ENCODE assay signal across 9 mouse cellular contexts in the genomic region with DNA sequence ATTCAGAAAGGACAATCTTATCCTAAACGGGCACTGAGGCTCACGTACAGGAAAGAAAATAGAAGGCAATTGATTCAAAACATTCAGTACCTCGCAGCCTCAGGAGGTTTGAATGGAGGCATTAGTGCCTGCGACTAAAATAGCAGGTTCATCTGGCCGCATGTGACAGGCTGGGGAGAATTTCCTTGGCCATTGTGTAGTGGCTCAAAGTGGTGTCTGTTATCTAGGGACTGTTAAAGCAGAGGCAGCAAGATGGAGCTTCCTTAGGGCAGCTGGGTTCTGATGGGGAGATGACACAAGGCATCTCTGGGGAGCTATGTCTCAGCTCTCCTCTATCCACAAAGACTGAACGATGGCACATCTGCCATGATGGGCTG. TPM values are rescaled to one million over a fixed set of nuclear protein-coding genes. Genes with fewer than 3 reads are reported as not detected.
A peak's percentile ranks its signal among the peaks of the same experiment; 100 is the strongest.
DNase-seq lines count a peak whose midpoint lies in the region; ATAC-seq and TF ChIP-seq lines count a peak whose summit lies in the region.
"Had no signal": no experiment of that assay in that cellular context is flagged by ENCODE, and none has a peak within 500 bp of the region (broad histone marks: within the 10 kb centered on the region; RNA-seq: fewer than 3 reads in every experiment).

No protein-coding gene starts in this region.

- no peak for TF ChIP-seq CTCF in spleen, adult 2 months (IDR thresholded peaks at IDR 0.05; ENCODE audit: extremely low read depth, insufficient read depth, insufficient read length, insufficient replicate concordance)

- no peaks in the 10 kb centered on the region for H3K36me3 ChIP-seq in forebrain, embryonic 13.5 days (ENCODE audit: poor library complexity, severe bottlenecking)
- H3K36me3 ChIP-seq in forebrain, embryonic 10.5 days (replicated peaks), result no peaks in the 10 kb centered on the region
- H3K36me3 ChIP-seq in spleen, adult 2 months (ENCODE audit: control insufficient read depth, insufficient read depth, low read length), result no peaks in the 10 kb centered on the region
- no peaks in the 10 kb centered on the region for H3K36me3 ChIP-seq in liver, embryonic 13.5 days

- no peak for DNase-seq in forebrain, embryonic 10.5 days (ENCODE audit: extremely low spot score, low spot score)
- no peak for DNase-seq in spleen, adult 2 months (ENCODE audit: low read depth in 1 of 2, low spot score in 2 of 2)
- no peak for DNase-seq in spleen, adult 12 weeks (ENCODE audit: low spot score)
- DNase-seq in liver, embryonic 13.5 days, result no peak
- no peak for DNase-seq in adipocyte (ENCODE audit: low spot score)
- DNase-seq in right cerebral cortex, adult 18-20 months, result no peak
- DNase-seq in kidney, adult 11 months, result no peak
- DNase-seq: gastrocnemius, postnatal 36 days had no signal

- H3K27ac ChIP-seq in forebrain, embryonic 13.5 days, result peak overlapping the region; percentile 55
- no peak overlapping the region; the same call in 1 of the 2 replicates for H3K27ac ChIP-seq in forebrain, embryonic 10.5 days
- H3K27ac ChIP-seq in spleen, adult 2 months (ENCODE audit: insufficient read depth, low read length), result 0 out of 2 replicates have a peak overlapping the region, but pooled peaks have one; percentile 4
- H3K27ac ChIP-seq in liver, embryonic 13.5 days, result peak overlapping the region; percentile 99

- peaks cover 14% of the 10 kb centered on the region for H3K4me1 ChIP-seq in forebrain, embryonic 13.5 days
- H3K4me1 ChIP-seq in forebrain, embryonic 10.5 days, result peaks cover 14% of the 10 kb centered on the region
- H3K4me1 ChIP-seq in spleen, adult 2 months (ENCODE audit: control insufficient read depth, insufficient read depth, insufficient read length), result no peaks in the 10 kb centered on the region
- H3K4me1 ChIP-seq in liver, embryonic 13.5 days (replicated peaks), result peaks cover 98% of the 10 kb centered on the region

- H3K9me3 ChIP-seq in forebrain, embryonic 13.5 days (replicated peaks), result no peaks in the 10 kb centered on the region
- no peaks in the 10 kb centered on the region for H3K9me3 ChIP-seq in forebrain, embryonic 10.5 days
- H3K9me3 ChIP-seq in liver, embryonic 13.5 days (replicated peaks), result no peaks in the 10 kb centered on the region

- no peak overlapping the region for H3K4me3 ChIP-seq in forebrain, embryonic 13.5 days
- H3K4me3 ChIP-seq in forebrain, embryonic 10.5 days, result no peak overlapping the region
- H3K4me3 ChIP-seq in spleen, adult 2 months (ENCODE audit: extremely low read depth, insufficient read depth, insufficient read length), result no peak overlapping the region
- H3K4me3 ChIP-seq in liver, embryonic 13.5 days (replicated peaks), result no peak overlapping the region

- H3K4me2 ChIP-seq in forebrain, embryonic 13.5 days, result no peak overlapping the region; the same call in 1 of the 2 replicates
- H3K4me2 ChIP-seq in liver, embryonic 13.5 days, result no peak overlapping the region

- peak; percentile 19; the same call in 1 of the 2 replicates for ATAC-seq in forebrain, embryonic 13.5 days
- ATAC-seq in liver, embryonic 13.5 days (ENCODE audit: low read depth), result no peak

- no peak for TF ChIP-seq POLR2A in spleen, adult 2 months (IDR thresholded peaks at IDR 0.05; ENCODE audit: low read depth, low read length)

- WGBS in forebrain, embryonic 13.5 days, result 30% methylated on average over 6 of the region's 6 CpGs
- 67% methylated on average over 6 of the region's 6 CpGs for WGBS in forebrain, embryonic 10.5 days
- 85% methylated on average over 6 of the region's 6 CpGs for WGBS in spleen, adult 2 months
- WGBS in liver, embryonic 13.5 days (ENCODE audit: insufficient replicate concordance), result 44% methylated on average over 6 of the region's 6 CpGs

- H3K27me3 ChIP-seq in forebrain, embryonic 13.5 days, result no peaks in the 10 kb centered on the region
- no peaks in the 10 kb centered on the region for H3K27me3 ChIP-seq in forebrain, embryonic 10.5 days (ENCODE audit: poor library complexity, severe bottlenecking)
- no peaks in the 10 kb centered on the region for H3K27me3 ChIP-seq in spleen, adult 2 months (ENCODE audit: control insufficient read depth, insufficient read depth, low read length)
- no peaks in the 10 kb centered on the region for H3K27me3 ChIP-seq in liver, embryonic 13.5 days

- H3K9ac ChIP-seq in forebrain, embryonic 13.5 days, result no peak overlapping the region
- peak overlapping the region; percentile 19; the same call in 1 of the 2 replicates for H3K9ac ChIP-seq in liver, embryonic 13.5 days

RNA-seq across cellular contexts. Expression of gene Cpeb4, which starts 32.9 kb away (rescaled TPM):
- polyA plus RNA-seq in forebrain, embryonic 13.5 days (2015; fragmentation: Nextera tagmentation; extraction: Ambion mirVana), result 10.4 and 12.4 TPM in 2 replicates
- polyA plus RNA-seq in forebrain, embryonic 10.5 days (2016; fragmentation: Nextera tagmentation; extraction: Ambion mirVana), result 2.4 and 2.5 TPM in 2 replicates
- 8.5 and 10.4 TPM in 2 replicates for polyA plus RNA-seq in spleen, adult 2 months (2012; rRNA removed)
- polyA plus RNA-seq in liver, embryonic 13.5 days (2015; fragmentation: Nextera tagmentation; extraction: Ambion mirVana), result 14.3 and 21.6 TPM in 2 replicates
